Mouse (Mus musculus) forebrain, embryonic 12.5 days (tissue): ENCODE measurements at regions not wholly inside any gene's neighbourhood (a gene's known extent, or its start where the extent isn't known, plus 50 kb on each side); places are given as distances from the start of the nearest gene placed in this dataset.
A peak's percentile ranks its signal among the peaks of the same experiment; 100 is the strongest.

Source experiments
- ATAC-seq: fragments of 200-750 bp; cut with Nextera tagmentation; 2 replicates; pipeline ENCODE4 v1.8.0; 2017; ENCODE audit warnings: moderate TSS enrichment; ENCODE audit not compliant: low FRiP score
- H3K27ac ChIP-seq: fragments of 300-500 bp; sonication (generic); 2 replicates; pipeline ENCODE4 v1.5.1; 2016; ENCODE audit warnings: mild to moderate bottlenecking
- H3K27me3 ChIP-seq: fragments of 300-500 bp; sonication (generic); 2 replicates; pipeline ENCODE4 v1.6.1; 2016; ENCODE audit warnings: mild to moderate bottlenecking
- H3K36me3 ChIP-seq: fragments of 300-500 bp; sonication (generic); replicated peaks from 2 replicates; pipeline ENCODE4 v1.6.1; 2016; ENCODE audit warnings: mild to moderate bottlenecking
- H3K4me1 ChIP-seq: fragments of 300-500 bp; sonication (generic); 2 replicates; pipeline ENCODE4 v1.6.1; 2016
- H3K4me2 ChIP-seq: fragments of 300-500 bp; sonication (generic); 2 replicates; pipeline ENCODE4 v1.6.1; 2016; ENCODE audit warnings: mild to moderate bottlenecking, moderate library complexity
- H3K4me3 ChIP-seq: fragments of 300-500 bp; sonication (generic); replicated peaks from 2 replicates; pipeline ENCODE4 v1.5.1; 2016; ENCODE audit warnings: mild to moderate bottlenecking
- H3K9ac ChIP-seq: fragments of 300-500 bp; sonication (generic); 2 replicates; pipeline ENCODE4 v1.6.1; 2016; ENCODE audit warnings: mild to moderate bottlenecking
- H3K9me3 ChIP-seq: fragments of 300-500 bp; sonication (generic); 2 replicates; pipeline ENCODE4 v1.6.1; 2016
- WGBS: fragments of 180-500 bp; shearing (Covaris S2); methylation state at CpG from one replicate; pipeline ENCODE4 v1.1.7; 2016; 5-methylcytosine and 5-hydroxymethylcytosine counted together

DNA sequence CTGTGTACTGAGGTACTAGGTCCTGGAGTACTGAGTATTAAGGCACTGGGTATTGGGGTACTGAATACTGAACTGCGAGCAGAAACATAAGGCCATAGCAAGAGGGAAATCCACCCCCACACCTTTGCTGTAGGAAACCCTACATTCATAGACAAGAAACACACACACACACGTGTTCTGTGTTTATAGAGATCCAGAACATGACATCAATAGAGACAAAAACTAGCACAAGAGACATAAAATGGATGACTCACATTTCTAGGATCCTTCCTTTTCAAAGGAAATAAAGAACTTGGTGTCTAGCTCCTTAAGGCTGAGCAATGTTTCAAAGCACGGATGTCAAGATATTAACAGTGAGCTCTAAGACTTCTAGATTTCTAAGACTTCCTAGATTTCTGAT, 49.9 kb upstream of the Nepro start:
- no peak for ATAC-seq
- H3K4me3 ChIP-seq = no peak overlapping the region
- H3K4me2 ChIP-seq = no peak overlapping the region
- H3K9me3 ChIP-seq = no peaks in the 10 kb centered on the region
- no peaks in the 10 kb centered on the region for H3K36me3 ChIP-seq
- H3K27ac ChIP-seq = no peak overlapping the region
- H3K27me3 ChIP-seq = peaks cover 24% of the 10 kb centered on the region
- peaks cover 41% of the 10 kb centered on the region for H3K4me1 ChIP-seq
- no peak overlapping the region for H3K9ac ChIP-seq
- 90% methylated on average over 3 of the region's 3 CpGs for WGBS

DNA sequence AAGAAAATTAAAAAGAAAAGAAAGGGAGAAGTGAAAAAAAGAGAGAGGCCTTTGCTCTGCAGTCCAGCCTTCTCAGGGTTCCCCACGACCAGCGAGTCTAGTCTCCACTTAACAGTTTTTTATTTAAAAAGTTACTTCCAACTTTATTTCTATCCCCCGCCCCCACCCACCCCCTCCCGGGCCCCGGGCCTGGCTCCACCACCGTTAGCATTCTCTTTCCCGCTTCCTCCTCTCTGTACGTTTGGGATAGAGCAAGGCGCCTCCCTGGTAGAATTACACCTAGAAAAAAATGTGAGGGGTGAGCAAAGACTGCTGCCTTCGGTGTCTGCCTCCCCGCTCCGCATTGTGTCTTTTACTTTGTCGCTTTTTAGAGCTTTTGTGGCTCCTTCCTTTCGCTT, 51.7 kb upstream of the Nepro start:
- ATAC-seq = peak; percentile 39; the same call in 1 of the 2 replicates
- Histone ChIP-seq H3K9ac (peak overlapping the region; percentile 42; the same call in 1 of the 2 replicates), H3K9me3 (no peaks in the 10 kb centered on the region), H3K27me3 (peaks cover 30% of the 10 kb centered on the region), H3K36me3 (no peaks in the 10 kb centered on the region), H3K4me2 (peak overlapping the region; percentile 33), H3K27ac (peak overlapping the region; percentile 87), H3K4me1 (peaks cover 29% of the 10 kb centered on the region), H3K4me3 (no peak overlapping the region)
- WGBS = 4% methylated on average over 14 of the region's 14 CpGs

DNA sequence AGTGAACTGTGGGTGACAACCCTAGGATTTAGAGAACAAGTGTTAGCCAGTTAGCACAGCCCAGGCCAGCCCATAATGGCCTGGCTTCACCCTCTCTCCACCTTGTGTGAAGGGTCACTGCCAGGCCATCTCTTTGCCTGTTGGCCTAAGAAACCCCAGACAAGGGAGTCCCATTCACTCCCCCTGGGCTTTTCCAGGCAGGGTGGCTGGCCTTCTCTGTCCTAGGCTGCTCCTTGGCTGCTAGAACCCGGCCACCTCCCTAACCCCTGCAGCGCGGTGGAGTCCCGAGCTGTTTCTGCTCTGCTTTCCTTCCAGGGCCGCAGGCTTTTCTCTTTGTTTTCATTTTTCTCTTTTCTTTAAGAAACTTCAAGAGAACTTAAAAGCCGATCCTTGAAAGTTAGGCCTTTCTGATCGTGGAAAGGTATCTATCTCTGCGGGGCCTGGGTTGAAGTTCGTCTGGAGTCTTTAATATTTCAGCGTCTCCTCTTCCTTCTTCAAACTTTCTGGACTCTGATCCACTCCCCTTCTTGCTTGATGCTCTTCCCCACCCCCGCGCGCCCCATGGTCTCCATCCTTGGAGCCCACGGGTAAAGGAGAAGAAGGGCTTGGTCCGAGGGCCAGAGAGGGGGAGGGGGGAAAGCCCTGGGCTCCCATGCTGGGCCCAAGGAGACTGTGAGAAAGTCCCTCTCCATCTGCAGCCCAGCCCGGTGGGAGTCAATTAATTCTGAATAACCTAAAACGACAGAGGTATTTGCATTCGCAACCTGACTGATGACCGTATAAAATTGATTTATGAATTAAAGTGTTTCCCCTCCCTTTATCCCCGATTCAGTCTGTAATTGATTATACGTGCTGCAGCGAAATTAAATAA, 52.3 kb upstream of the Nepro start:
- Histone ChIP-seq H3K4me2 (peak overlapping the region; percentile 33), H3K4me1 (peaks cover 35% of the 10 kb centered on the region), H3K27me3 (peaks cover 33% of the 10 kb centered on the region), H3K4me3 (no peak overlapping the region), H3K27ac (peak overlapping the region; percentile 87), H3K9ac (peak overlapping the region; percentile 42; the same call in 1 of the 2 replicates), H3K9me3 (no peaks in the 10 kb centered on the region), H3K36me3 (no peaks in the 10 kb centered on the region)
- WGBS = 4% methylated on average over 22 of the region's 22 CpGs
- ATAC-seq = peak; percentile 72; the same call in 1 of the 2 replicates

DNA sequence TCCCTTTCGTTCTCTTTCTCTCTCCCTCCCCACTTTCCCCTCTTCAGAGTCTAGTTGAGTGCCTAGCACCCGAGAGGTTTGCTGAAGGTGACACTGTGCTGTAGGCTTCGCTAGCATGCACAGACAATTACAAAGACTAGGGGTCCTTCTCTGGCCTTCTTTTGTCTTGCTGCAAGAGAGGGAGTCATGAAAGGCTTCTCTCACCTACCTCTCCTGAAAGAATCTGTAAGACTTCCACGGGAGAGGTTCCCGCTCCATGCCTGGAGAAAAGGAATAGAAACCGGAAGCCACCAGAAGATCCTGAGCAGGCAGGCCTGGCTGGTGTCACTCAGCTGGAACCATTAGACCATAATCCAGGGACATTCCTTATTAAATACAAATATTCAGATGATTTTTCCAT, 56.0 kb upstream of the Nepro start:
- peaks cover 43% of the 10 kb centered on the region for H3K27me3 ChIP-seq
- WGBS = 81% methylated on average over 6 of the region's 6 CpGs

DNA sequence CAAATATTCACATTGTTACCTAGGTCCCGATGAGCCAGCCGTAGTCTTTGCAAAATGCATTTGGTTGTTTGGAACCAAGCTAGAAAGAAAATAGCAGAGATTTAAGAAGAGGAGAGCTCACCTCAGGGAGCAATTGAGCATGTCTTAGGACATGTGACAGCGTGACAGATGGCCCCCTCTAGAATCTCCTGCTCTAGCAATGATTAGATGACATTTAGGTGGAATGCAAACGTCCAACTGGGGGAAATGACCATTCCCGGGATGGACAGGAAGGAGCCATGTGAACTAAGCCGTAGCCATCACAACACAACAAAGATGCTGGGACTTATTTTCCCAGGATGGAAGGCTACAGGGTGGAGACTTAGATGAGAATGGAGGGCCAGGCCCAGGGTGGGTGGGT, 57.0 kb upstream of the Nepro start:
- peak overlapping the region; percentile 89 for H3K27ac ChIP-seq
- H3K27me3 ChIP-seq = peaks cover 48% of the 10 kb centered on the region
- ATAC-seq = no peak
- no peak overlapping the region for H3K4me2 ChIP-seq
- no peak overlapping the region for H3K4me3 ChIP-seq
- peaks cover 56% of the 10 kb centered on the region for H3K4me1 ChIP-seq
- H3K36me3 ChIP-seq = no peaks in the 10 kb centered on the region
- no peaks in the 10 kb centered on the region for H3K9me3 ChIP-seq
- 73% methylated on average over 6 of the region's 6 CpGs for WGBS
- no peak overlapping the region for H3K9ac ChIP-seq

More for the DNA sequence above, 56.0 kb upstream of the Nepro start:
- peaks cover 60% of the 10 kb centered on the region for H3K4me1 ChIP-seq
- no peaks in the 10 kb centered on the region for H3K36me3 ChIP-seq
- ATAC-seq = no peak
- no peak overlapping the region; the same call in 1 of the 2 replicates for H3K27ac ChIP-seq
- no peaks in the 10 kb centered on the region for H3K9me3 ChIP-seq
- H3K4me3 ChIP-seq = no peak overlapping the region
- H3K9ac ChIP-seq = no peak overlapping the region
- H3K4me2 ChIP-seq = no peak overlapping the region

DNA sequence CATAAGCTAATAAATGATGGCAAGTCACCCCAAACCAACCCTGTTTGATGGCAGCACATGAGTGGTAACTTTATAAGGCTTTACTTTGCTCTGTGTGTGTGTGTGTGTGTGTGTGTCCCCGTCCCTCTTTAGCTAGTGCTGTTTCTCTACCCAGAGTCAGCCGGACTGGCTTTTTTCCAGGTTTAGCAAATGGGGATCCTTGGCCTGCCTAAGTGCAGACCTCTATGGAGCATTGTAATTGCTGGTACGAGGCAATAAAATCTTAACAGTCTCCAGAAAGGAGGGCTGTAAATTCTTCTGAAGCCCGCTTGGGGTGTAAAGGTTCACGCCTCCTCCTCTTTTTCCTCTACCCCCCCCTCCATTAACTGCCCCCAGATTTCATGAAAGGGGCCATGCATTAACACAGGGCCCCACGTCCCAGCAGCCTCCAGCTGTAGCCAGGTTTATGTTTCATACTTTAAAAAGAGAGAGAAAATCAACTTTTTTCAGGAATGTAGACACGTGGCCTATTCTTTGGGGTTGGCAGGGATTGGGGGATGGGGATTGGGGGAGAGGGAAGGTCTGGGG, 57.6 kb upstream of the Nepro start:
- no peak overlapping the region for H3K4me2 ChIP-seq
- H3K36me3 ChIP-seq = no peaks in the 10 kb centered on the region
- no peaks in the 10 kb centered on the region for H3K9me3 ChIP-seq
- 42% methylated on average over 7 of the region's 7 CpGs for WGBS
- peak; percentile 40; the same call in 1 of the 2 replicates for ATAC-seq
- H3K9ac ChIP-seq = no peak overlapping the region
- H3K27me3 ChIP-seq = peaks cover 43% of the 10 kb centered on the region
- H3K4me1 ChIP-seq = peaks cover 56% of the 10 kb centered on the region
- no peak overlapping the region for H3K4me3 ChIP-seq
- peak overlapping the region; percentile 89 for H3K27ac ChIP-seq

DNA sequence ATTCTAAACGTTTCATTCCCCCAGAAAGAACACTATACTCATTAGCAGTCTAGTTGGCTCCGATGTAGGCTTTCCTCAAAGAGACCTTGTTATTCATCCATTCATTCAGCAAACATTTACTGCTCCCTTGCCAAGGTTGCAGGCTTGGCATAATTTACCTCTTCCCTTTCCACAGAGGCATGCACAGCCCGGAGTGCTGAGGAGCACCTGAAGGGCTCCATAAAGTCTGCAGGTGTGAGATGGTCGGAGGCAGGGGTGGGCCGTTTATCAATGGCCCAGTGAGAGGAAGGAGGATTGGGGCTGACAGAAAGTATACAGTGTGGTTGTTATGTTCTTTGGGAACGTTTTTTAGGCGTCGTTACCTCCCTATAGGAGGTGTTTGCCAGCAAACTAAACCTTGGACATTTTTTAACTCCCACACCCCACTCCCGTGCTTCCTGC, 58.6 kb upstream of the Nepro start:
- no peaks in the 10 kb centered on the region for H3K9me3 ChIP-seq
- ATAC-seq = peak; percentile 34; the same call in 1 of the 2 replicates
- H3K27ac ChIP-seq = peak overlapping the region; percentile 89
- no peaks in the 10 kb centered on the region for H3K36me3 ChIP-seq
- peaks cover 59% of the 10 kb centered on the region for H3K4me1 ChIP-seq
- no peak overlapping the region for H3K9ac ChIP-seq
- peak overlapping the region; percentile 48 for H3K4me2 ChIP-seq
- H3K27me3 ChIP-seq = peaks cover 42% of the 10 kb centered on the region
- no peak overlapping the region for H3K4me3 ChIP-seq
- WGBS = 42% methylated on average over 9 of the region's 9 CpGs

DNA sequence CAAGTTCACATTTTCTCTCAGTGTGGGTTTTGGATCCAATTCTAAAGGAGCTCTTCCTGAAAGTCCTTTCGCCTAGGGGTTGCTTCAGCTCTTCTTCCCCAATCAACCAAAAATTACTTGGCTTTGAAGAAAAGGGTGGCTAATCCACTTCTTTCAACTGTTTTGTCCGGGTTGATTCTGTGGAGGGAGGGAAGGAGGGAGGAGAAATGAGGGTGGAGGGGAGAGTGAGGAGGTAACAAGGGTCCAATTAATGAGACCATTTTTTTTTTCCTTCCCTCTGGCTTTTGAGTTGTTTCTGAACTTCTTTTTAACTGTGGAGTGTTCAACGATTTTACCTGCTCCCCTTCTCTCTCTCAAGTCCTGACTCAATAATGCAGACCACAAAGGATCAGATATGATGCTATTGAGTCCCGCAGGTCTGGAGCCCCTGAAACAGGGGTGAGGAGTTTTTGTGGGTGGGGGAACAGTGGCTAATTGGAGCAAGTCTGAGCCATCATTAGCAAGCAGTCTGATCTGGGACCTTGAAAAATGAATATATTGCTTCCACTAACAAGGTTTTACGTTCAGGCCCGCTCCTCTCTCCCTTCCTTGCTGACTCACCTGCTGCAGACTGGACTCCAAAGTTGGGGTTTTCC, 61.0 kb upstream of the Nepro start:
- Histone ChIP-seq H3K9ac (peak overlapping the region; percentile 58), H3K4me2 (peak overlapping the region; percentile 48), H3K27ac (peak overlapping the region; percentile 89)

DNA sequence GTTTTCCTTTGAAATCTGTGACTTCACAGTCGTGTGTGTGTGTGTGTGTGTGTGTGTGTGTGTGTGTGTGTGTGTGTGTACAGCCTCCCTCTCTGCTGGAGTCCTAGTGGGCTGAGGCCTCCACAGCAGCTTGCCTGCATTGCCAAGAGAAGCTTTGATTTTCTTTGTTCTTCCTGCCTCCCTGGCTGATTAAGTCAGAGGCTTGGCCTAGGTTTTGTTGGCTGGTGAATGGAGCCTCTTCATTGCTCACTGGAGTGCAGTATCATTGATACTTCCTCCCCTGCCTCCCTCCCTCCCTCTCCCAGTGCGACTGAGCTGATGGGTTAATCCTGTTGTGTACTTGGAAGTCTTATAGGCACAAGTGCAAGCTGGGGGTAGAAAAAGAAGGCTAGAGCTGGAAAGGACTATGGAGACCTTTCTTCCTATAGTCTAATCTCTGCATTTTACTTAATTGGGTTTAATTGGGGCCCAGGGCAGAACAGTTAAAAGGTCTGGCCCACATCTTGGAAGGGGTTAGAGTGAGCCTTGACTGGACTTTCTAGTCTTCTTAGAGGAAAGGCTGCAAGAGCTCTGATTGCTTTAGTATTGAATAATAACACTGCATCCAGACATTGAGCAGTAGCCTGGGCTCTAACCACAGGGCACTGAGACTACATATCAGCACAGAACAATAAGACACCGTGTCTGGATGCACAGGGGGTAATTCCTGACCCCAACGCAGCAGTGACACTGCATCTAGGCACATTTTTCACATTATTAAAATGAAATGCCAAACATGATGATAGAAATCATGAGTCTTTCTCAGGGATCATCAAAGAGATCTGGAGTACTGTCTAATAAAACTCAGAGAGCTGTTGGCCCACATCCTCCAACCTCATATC, 62.9 kb upstream of the Nepro start:
- peak overlapping the region; percentile 77 for H3K27ac ChIP-seq
- peaks cover 38% of the 10 kb centered on the region for H3K27me3 ChIP-seq
- ATAC-seq = peak; percentile 89
- no peak overlapping the region for H3K4me3 ChIP-seq
- peaks cover 47% of the 10 kb centered on the region for H3K4me1 ChIP-seq
- no peaks in the 10 kb centered on the region for H3K9me3 ChIP-seq
- H3K4me2 ChIP-seq = peak overlapping the region; percentile 29
- H3K9ac ChIP-seq = no peak overlapping the region
- 13% methylated on average over 4 of the region's 4 CpGs for WGBS
- no peaks in the 10 kb centered on the region for H3K36me3 ChIP-seq

More for the DNA sequence above, 61.0 kb upstream of the Nepro start:
- Histone ChIP-seq H3K4me3 (peak overlapping the region; percentile 33), H3K27me3 (peaks cover 43% of the 10 kb centered on the region), H3K9me3 (no peaks in the 10 kb centered on the region), H3K4me1 (peaks cover 61% of the 10 kb centered on the region), H3K36me3 (no peaks in the 10 kb centered on the region)
- ATAC-seq = peak; percentile 15; the same call in 1 of the 2 replicates
- 23% methylated on average over 6 of the region's 6 CpGs for WGBS

DNA sequence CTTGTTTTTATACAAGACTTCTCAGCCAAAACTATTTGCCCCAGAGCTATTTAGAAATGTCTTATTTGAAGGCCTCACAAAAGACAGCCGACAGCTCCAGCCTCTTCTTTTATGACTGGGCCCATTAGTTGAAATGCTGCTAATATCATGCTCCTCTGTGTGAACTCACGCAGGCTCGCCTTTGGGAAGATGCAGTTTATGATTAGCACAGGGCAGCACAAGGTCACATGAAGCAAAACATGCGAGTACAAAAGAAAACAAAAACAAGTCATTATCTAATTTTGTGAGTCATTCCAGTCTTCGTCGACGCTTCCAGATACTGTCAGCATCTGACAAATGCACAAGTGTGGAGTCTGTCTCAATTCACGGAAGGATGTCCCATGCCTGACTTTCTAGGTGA, 65.8 kb upstream of the Nepro start:
- H3K27me3 ChIP-seq = peaks cover 28% of the 10 kb centered on the region
- 37% methylated on average over 8 of the region's 8 CpGs for WGBS
- H3K4me1 ChIP-seq = peaks cover 24% of the 10 kb centered on the region
- H3K9ac ChIP-seq = no peak overlapping the region
- H3K9me3 ChIP-seq = no peaks in the 10 kb centered on the region
- no peaks in the 10 kb centered on the region for H3K36me3 ChIP-seq
- H3K4me3 ChIP-seq = no peak overlapping the region
- no peak overlapping the region for H3K4me2 ChIP-seq
- H3K27ac ChIP-seq = 0 out of 2 replicates have a peak overlapping the region, but pooled peaks have one; percentile 0
- no peak for ATAC-seq

DNA sequence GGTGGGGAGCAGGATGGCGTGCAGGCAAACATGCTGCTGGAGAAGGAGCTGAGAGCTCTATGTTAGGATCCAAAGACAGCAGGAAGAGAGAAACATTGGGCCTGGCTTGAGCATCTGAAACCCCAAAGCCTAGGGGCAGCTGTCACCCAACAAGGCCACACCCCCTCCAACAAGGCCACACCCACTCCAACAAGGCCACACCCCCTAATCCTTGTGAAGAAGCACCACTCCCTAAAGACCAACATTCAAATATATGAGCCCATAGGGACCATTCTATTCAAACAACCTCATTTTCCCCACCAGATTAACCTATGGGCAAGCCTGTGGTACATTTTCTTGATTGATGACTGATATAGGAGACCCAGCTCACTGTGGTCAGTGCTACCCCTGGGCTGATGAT, 67.9 kb upstream of the Nepro start:
- H3K4me1 ChIP-seq = peaks cover 7% of the 10 kb centered on the region
- ATAC-seq = no peak
- no peaks in the 10 kb centered on the region for H3K9me3 ChIP-seq
- WGBS = 81% methylated on average over 1 of the region's 1 CpGs
- H3K4me3 ChIP-seq = no peak overlapping the region
- peaks cover 20% of the 10 kb centered on the region for H3K27me3 ChIP-seq
- no peak overlapping the region for H3K9ac ChIP-seq
- no peak overlapping the region for H3K4me2 ChIP-seq
- no peaks in the 10 kb centered on the region for H3K36me3 ChIP-seq
- H3K27ac ChIP-seq = no peak overlapping the region
